Mouse (Mus musculus) ES-CJ7 (cell line): Measurements from ENCODE around the gene Rnf40.
"Not testable (repeated sequence)": the region's sequence is repeated elsewhere in the genome, so short reads cannot be mapped to it uniquely, and the experiment has no call there.

ENCODE experiments used
- DNase-seq: peaks from one replicate; pipeline ENCODE4 v3.0.0; 2011; ENCODE audit warnings: low read depth, low spot score

Gene Rnf40

DNA sequence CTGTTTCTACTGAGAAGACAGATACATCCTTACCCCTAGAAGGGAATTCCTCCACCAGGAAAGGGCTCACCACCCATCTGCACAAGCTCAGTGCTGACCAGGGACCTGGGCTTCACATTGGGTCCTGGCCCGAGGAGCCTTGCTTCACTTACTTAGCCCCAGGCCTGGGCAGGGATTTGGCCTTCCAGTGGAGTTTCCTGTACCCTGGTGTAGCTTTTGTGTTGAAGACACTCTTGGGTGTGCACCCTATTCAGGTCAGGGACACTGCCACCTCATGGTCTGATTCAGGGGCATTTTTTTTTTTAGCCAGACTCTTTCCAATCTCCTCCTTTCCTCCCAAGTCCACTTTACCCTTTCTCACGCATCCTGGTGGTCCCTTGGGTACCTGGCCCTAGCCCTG is 14.3 kb downstream of the Rnf40 start:
- DNase-seq: no peak

DNA sequence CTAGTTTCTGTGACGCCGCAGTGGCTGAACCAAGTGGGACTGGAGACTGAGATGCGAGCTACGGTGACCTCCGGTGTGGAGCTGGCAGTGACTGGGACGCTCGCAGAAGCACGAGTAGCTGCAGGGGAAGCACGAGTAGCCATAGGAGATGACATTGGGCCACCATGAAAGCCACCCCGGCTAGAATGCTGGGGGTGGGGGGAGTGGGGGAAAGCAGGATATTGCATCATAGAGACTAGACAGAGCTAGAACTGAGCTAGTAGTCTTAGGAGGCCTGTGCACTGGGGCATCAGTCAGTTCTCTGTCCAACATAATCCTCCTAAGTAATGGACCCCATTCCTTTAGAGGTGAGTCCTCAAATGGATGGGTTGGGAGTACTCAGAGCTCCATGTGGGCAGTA is 15.7 kb downstream of the Rnf40 start:
- no peak for DNase-seq

GRCm38 (mm10) chr7:127607150-127607549 is 18.6 kb downstream of the Rnf40 start:
- DNase-seq: no peak

DNA sequence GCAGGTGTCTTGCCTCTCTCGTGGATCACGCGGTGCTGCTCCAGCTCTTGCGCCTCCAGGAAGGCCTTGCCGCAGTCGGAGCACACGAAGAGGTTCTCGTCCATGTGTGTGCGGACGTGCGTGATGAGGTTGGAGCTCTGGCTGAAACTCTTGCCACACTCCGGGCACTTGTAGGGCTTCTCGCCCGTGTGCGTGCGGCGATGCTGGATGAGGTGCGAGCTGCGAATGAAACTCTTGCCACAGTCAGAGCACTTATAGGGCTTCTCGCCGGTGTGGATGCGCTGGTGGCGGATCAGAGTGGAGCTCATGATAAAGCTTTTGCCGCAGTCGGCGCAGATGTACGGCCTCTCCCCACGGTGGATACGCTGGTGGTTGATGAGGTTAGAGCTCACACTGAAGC is 22.4 kb downstream of the Rnf40 start:
- DNase-seq: peak; percentile 41

DNA sequence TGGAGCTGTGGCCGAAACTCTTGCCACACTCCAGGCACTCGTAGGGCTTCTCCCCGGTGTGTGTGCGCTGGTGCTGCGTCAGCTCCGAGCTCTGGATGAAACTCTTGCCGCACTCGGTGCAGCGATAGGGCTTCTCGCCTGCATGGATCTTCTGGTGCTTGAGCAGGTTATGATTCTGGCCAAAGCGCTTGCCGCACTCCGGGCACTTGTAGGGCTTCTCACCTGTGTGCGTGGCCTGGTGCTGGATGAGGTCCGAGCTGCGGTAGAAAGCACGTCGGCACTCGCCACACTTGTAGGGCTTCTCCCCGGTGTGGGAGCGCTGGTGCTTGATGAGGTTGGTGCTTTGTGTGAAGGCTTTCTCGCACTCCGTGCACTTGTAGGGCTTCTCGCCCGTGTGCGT is 23.0 kb downstream of the Rnf40 start:
- DNase-seq: peak; percentile 61

GRCm38 (mm10) chr7:127613501-127613900 is 24.9 kb downstream of the Rnf40 start:
- no peak for DNase-seq

GRCm38 (mm10) chr7:127614091-127614490 is 25.5 kb downstream of the Rnf40 start:
- DNase-seq: no peak

DNA sequence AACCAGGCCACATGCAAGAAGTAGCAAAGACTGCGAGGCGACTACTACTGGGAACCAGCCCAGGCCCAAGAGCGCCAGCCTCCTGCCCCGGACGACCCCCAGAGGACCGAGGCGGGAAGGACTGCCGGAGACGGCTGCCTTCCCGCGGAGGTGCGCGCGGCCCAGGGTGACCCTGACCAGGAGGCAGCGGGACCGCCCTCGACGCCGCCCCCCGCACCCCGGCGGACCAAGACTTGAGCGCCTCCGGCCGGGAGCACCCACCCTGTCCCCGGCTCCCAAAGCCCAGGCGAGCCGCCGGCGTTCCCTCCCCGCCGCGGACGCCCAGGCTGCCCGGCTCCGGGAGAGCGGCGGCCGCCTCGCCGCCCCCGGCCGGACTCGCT is 25.9 kb downstream of the Rnf40 start:
- no peak for DNase-seq

DNA sequence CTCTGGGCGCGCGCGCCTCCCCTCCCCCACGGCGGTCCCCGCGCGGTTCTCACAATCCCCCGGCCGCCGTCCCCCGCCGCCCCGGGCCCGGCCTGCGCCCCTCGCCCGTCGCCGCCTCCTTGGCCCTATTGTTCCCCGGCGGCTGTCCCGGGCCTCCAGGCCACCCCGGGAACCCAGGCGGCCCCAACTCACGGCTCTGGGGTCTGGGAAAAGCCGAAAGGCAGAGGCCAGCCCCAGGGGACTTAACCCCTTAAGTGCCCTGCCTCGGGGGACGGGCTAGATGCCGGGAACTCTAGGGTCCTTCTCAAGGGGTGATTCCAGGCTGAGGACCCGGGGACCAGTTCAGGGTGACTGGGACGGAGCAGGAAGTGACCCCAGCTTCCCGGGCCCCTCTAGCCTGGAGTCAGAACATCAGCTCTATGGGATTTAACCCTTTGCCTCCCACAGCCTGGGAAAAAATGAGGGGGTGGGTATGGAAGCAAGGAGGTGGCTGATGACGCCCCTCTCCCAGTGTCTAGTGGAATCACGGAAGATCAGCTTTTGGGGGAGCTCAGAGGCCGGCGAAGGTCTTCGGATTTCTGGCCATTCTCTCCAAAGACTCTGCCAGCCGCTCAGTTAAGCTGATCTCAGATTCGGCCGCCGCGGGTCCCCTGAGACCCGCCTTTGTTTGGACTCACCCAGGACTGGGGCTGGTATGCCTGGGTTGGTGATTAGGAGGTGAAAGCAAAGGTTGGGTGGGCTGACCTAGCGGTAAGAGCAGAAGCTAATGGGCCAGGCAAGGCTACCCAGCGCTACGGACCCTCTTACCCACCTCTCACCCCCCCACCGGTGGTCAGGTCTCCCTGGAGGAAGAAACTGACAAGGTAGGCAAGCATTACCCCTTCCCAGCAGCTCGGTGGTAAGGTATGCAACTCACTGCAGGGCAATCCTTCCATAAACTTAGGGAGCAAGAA is 26.6 kb downstream of the Rnf40 start, which contains the start of gene Zfp629:
Zfp629 (minus strand) TSS at position 907 of the 953 bp plus-strand sequence.
- peak; percentile 47 for DNase-seq

DNA sequence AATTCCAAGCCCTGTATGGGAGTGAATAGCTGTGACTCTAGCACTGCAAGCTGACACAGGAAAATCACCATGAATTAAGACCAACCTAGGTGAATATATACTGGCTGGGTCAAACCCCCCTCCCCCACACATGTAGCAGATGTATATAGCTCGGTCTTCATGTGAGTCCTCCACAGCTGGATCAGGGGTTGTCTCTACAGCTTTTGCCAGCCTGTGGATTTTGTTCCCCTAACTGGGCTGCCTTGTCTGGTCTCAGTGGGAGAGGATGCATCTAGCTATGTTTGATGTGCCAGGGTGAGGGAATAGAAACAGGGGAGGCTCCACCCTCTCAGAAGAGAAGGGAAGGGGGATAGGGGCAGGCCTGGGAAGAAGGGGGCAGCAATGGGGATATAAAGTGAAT is 27.8 kb downstream of the Rnf40 start:
- DNase-seq: no peak

- DNase-seq: no peak
Measured at GRCm38 (mm10) chr7:127616881-127617280, 28.3 kb downstream of the Rnf40 start.

DNA sequence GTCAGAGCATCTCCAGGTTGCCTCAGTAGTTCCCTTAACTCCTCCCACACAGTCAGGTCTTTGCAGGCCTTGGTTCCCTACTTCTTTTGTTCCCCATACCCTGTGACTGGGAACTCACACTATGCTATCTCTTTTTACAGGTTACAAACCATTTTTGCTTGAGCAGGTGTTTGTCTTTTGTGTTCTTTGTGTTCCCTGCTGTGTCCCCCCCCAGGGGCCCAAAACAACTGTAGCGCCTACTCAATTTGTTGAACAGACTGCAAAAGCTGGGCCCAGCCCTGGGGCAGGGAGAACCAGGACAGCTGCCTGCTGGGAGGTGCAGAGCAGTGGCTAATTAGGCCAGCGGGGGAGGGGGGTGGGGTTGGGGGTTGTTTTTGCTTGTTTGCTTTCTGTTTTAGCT is 29.4 kb downstream of the Rnf40 start:
- DNase-seq: no peak

DNA sequence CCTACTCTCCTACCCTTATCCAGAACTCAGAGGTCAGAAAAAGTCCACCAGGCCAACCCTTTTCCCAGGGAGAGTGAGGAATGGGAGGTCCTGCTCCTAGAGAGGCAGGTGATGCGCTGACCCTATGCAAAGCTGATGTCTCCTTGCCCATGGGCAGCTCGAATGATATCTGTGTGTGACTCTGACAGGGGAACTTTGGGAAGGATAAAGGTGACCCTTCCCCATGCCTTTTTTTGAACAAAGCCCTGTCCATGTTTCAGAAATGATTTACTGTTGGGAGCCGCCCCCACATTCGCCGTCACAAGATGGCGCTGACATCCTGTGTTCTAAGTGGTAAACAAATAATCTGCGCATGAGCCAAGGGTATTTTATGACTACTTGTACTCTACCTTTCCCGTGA is 29.8 kb downstream of the Rnf40 start:
- not testable (repeated sequence) for DNase-seq

DNA sequence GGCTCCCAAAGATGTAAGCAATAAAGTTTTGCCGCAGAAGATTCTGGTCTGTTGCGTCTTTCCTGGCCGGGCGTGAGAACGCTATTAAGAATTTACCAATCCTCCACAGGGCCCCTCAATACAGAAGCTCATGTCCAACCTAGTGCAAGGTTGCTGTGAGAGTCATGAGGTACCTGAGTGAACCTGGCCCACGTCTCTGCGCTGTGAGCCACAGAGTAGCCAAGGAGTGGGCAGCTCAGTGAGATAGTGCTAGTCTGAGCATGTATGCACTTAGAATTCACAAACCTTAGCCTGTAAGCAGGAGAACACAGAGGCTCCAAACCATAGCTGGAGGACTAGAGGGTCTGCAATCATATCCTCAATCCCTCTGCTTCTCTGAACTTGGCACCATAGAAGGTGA is 37.5 kb downstream of the Rnf40 start:
- no peak for DNase-seq

DNA sequence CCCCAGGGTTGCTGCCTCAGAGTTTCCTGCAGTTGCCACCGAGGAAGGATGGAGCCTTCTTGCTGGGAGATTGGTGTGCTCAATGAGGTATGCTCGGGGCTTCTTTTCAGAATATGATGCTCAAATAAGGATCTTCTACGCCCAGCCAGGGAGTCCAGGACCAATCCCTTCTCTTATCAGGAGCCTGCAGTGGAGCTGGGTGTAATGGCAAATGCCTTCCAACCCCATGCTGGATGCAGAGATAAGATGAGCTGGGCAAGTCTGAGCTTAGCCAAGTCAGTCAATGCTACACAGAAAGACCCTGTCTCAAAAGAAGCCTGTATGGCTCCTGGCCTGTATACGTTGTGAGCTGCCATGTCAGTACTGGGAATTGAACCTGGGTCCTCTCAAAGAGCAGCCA is 37.9 kb downstream of the Rnf40 start:
- DNase-seq: no peak

- no peak for DNase-seq
Measured at GRCm38 (mm10) chr7:127628646-127629045, 40.1 kb downstream of the Rnf40 start.

DNA sequence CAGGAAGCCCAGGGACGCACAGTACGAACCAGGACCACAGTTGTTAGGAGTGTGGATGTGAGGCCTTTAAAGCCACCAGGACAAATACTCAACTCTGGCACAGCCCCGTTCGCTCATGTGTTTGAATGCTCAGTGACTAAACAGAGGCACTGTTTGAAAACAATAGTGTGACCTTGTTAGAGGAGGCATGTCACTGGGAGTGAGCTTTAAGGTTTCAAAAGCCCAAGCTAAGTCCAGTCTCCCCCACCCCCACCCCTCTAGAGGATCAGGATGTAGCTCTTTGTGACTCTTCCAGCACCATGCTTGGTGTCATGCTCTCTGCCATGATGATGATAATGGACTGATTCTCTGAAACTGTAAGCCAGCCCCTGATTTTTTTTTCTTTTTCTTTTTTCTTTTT is 42.8 kb downstream of the Rnf40 start:
- peak; percentile 54 for DNase-seq

DNA sequence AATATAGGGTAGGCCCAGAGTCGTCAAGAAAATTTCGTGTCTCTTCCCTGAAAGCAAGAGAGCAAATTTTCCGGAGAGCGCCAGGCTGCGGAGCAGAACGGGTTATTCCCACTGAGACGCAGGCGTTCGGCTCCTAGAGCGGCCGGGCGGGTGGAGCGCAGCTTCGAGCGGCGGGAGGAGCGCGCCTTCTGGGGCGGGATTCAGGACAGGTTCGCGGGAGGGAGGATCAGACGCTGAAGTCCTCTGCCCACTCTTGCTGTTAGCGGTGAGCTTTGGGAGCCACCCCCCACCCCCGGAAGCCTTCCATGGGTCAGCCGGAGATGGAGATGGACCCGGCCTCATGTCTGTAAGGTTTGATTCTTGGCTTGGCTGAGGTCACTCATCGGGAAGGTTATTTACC is 48.4 kb downstream of the Rnf40 start:
- peak; percentile 44 for DNase-seq

DNA sequence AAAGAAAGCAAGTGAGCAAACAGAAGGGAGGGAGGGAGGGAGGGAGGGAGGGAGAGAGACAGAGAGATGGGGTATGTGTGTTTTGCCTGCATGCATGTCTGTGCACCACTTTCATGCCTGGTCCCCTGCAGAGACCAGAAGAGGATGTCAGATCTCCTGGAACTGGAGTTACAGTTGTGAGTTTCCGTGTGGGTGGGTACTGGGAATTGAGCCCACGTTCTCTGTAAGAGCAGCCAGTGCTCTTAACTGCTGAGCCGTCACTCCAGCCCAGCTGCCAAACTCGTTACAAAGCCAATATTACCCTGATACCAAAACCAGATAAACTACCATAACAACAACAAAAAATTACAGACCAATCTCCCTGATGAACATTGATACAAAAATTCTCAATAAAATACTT is 52.7 kb downstream of the Rnf40 start:
- no peak for DNase-seq

DNA sequence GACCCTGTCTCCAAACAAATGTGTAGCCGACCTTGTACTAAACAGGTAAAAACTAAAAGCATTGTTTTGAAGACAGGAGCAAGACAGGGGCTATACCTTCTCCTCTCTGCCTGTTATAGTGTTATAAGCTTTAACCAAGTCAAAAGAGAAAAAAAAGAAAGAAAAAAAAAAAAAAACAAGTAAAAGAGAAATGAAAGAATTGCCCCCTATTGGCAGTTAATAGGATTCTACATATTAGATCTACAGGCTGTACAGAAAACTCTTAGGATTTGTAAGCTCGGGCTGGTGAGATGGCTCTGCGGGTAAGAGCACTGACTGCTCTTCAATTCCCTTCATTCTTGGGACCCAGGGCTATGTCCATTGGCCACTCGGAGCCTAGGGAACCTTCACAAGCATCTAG is 53.7 kb downstream of the Rnf40 start:
- DNase-seq: no peak

DNA sequence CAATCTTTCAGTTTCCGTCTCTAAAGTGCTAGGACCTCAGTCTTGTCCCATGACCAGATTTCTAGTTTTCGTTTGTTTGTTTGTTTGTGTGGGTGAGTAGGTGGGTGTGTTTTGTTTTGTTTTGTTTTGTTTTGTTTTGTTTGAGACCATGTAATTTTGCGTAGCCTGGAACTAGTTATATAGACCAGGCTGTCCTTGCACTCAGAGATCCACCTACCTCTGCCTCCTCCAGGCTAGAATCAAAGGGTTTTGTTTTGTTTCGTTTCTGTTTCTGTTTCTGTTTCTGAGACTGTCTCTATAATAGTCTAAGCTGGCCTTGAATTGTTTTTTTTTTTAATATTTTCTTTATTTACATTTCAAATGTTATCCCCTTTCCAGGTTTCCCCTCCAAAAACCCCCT is 57.8 kb downstream of the Rnf40 start:
- DNase-seq: no peak

GRCm38 (mm10) chr7:127647576-127647975 is 59.0 kb downstream of the Rnf40 start:
- DNase-seq: not testable (repeated sequence)

DNA sequence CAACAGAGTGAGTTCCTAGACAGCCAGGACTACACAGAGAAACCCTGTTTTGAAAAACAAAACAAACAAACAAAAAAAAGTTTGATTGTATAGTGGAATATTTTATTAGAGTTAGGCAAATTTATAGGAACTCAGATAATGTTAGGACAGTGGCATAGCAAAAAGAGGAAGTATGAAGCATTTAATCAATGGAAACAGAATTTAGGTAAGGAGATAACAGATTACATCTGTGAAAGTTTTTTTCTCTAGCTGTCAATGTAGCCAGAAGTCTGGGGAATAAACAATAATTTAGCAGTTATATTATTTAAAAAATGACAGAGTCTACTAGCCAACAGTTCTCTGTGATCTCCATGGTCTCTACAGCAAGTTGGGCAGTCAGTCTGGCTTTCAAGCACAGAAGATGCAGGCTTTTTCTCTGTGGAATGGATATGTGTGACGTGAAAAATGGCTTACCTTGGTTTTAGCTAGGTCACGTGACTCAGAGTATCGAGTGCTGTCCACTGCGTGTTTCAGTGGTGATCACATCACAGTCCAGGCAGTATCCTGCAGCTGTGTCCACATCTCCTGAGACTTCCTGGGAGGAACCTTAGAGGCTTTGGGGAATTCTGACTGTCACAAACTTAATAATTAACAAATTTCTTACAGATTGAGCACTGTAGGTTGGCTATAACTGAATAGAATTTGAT is 60.1 kb downstream of the Rnf40 start:
- no peak for DNase-seq
